Mouse (Mus musculus) Patski (cell line): ENCODE data around the gene Ttll10. TPM values are rescaled to one million over a fixed set of nuclear protein-coding genes. Genes with fewer than 3 reads are reported as not detected.

Experiments used
- ATAC-seq: fragments of 100-300 bp; one replicate; pipeline ENCODE4 v1.8.0; 2021
- CTCF ChIA-PET: fragments of 350-600 bp; sonication (Branson Sonifier 250); formaldehyde crosslinking; loops from one replicate; lab custom pipeline; 2022; ENCODE audit warnings: inconsistent platforms; lab: Charles Lee
- POLR2A ChIA-PET: fragments of 350-600 bp; sonication (Branson Sonifier 250); formaldehyde crosslinking; loops from one replicate; lab custom pipeline; 2022; ENCODE audit warnings: antibody characterized with exemption, inconsistent platforms; lab: Charles Lee
- DNase-seq: peaks from one replicate; pipeline ENCODE4 v3.0.0-alpha.2; 2011; ENCODE audit warnings: low read depth, low spot score
- H3K27me3 ChIP-seq: fragments of 371-371 bp; one replicate; pipeline ENCODE4 v1.5.1; 2021
- CTCF ChIP-seq: fragments of 100-300 bp; IDR thresholded peaks from one replicate; pipeline ENCODE4 v1.5.1; 2021
- in situ Hi-C: fragments of 300-500 bp; cut with MboI; formaldehyde crosslinking; loops from 3 replicates; pipeline ENCODE4 v1.11.1; 2018; ENCODE audit warnings: low pct_unique_long_range_greater_than_20kb, mixed read lengths
- polyA plus RNA-seq: library from polyadenylated mRNA; unstranded; gene quantifications from one replicate; pipeline ENCODE4 v1.2.3, GENCODE M21; 2021

Ttll10 gene
- polyA plus RNA-seq, 1 experiment from 2014 or later: 3.7 TPM

GRCm38 (mm10) chr4:155993606-155994005, 65.6 kb downstream of the Ttll10 start:
- ChIA-PET CTCF (interaction anchor here (0.9 kb wide), 1 partner anchor 17 kb away, joined by 3 read pairs; no protein-coding TSS in a partner anchor), POLR2A (interaction anchor here (0.8 to 1.4 kb wide), 2 partner anchors 114 to 115 kb away, joined by 3 to 4 read pairs; no protein-coding TSS in a partner anchor)
- ATAC-seq: no peak
- in situ Hi-C loops: no loop called here
- no peak for DNase-seq
- no peak for TF ChIP-seq CTCF
- no peaks in the 10 kb centered on the region for H3K27me3 ChIP-seq

- POLR2A ChIA-PET: interaction anchor here (0.8 to 1.4 kb wide), 2 partner anchors 114 to 116 kb away, joined by 3 to 4 read pairs; no protein-coding TSS in a partner anchor
- ATAC-seq (peak; percentile 66), DNase-seq (peak; percentile 94)
- no peaks in the 10 kb centered on the region for H3K27me3 ChIP-seq
- CTCF ChIA-PET: interaction anchor here (0.9 kb wide), 1 partner anchor 18 kb away, joined by 3 read pairs; no protein-coding TSS in a partner anchor
- no peak for TF ChIP-seq CTCF
- in situ Hi-C loops: no loop called here
Observed at GRCm38 (mm10) chr4:155992906-155993547, 66.2 kb downstream of the Ttll10 start.

- TF ChIP-seq CTCF: no peak
- H3K27me3 ChIP-seq: no peaks in the 10 kb centered on the region
- CTCF ChIA-PET: no interaction called here
- in situ Hi-C loops: no loop called here
- DNase-seq: peak; percentile 49
- POLR2A ChIA-PET: interaction anchor here (1.4 kb wide), 1 partner anchor 117 kb away, joined by 4 read pairs; no protein-coding TSS in a partner anchor
- peak; percentile 72 for ATAC-seq
Observed at GRCm38 (mm10) chr4:155992241-155992905, 66.8 kb downstream of the Ttll10 start, which contains the start of the genes B3galt6 and Sdf4. TSS of gene B3galt6 (minus strand) at chr4:155992649. TSS of gene Sdf4 (plus strand) at chr4:155992872.

- no peaks in the 10 kb centered on the region for H3K27me3 ChIP-seq
- DNase-seq: no peak
- in situ Hi-C loops: no loop called here
- POLR2A ChIA-PET: no interaction called here
- TF ChIP-seq CTCF: no peak
- no peak for ATAC-seq
- CTCF ChIA-PET: no interaction called here
Observed at GRCm38 (mm10) chr4:155991908-155992230, 67.3 kb downstream of the Ttll10 start.

DNA sequence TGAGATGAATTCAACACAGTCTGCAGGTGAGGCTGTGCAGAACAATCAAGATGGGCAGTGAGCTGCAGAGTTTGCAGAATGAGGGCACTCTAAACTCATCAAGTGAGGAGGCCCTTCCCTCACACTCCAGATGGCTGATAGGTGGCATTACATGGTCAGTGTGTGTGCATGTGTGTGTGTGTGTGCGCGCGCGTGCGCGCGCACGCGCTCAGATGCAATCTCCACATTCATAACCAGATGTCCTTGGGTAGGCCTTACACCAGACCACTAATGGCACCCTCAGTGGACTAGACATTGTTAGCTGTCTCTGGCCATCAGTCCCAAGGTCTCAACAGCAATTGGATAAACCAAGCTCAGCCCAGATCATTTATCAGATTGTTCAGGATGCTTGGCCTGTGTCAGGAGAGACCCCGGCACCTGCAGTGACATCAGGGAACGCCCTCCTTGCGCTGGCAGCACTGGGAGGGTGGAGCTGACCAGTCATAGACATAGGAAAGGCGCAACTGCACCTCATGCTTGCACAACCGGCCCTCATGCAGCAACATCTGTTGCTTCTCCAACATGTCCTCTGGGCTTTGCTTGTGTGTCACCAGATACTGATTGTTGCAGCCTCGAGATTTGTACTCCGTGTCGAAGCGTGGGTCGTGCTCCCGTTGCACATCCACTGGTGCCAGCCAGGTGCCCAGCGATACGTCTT, 67.9 kb downstream of the Ttll10 start:
- ATAC-seq: no peak
- CTCF ChIA-PET: no interaction called here
- DNase-seq: no peak
- no peak for TF ChIP-seq CTCF
- no peaks in the 10 kb centered on the region for H3K27me3 ChIP-seq
- POLR2A ChIA-PET: no interaction called here
- in situ Hi-C loops: no loop called here

Other genes starting within 250 kb of the Ttll10 start
- 55.5 TPM for gene Ccnl2, start 246.9 kb downstream of the Ttll10 start, polyA plus RNA-seq
- gene Aurkaip1, start 228.1 kb downstream of the Ttll10 start, polyA plus RNA-seq: 127 TPM
- 15.4 TPM for gene Mxra8, start 219.7 kb downstream of the Ttll10 start, polyA plus RNA-seq
- 83.6 TPM for gene Dvl1, start 212.0 kb downstream of the Ttll10 start, polyA plus RNA-seq
- 1.2 TPM for gene Tas1r3, start 196.1 kb downstream of the Ttll10 start, polyA plus RNA-seq
- 15.4 TPM for gene Cptp, start 190.0 kb downstream of the Ttll10 start, polyA plus RNA-seq
- 37.6 TPM for gene Ints11, start 189.9 kb downstream of the Ttll10 start, polyA plus RNA-seq
- 22.4 TPM for gene Pusl1, start 167.6 kb downstream of the Ttll10 start, polyA plus RNA-seq
- gene Acap3, start 167.6 kb downstream of the Ttll10 start, polyA plus RNA-seq: 16.7 TPM
- 60.1 TPM for gene Ube2j2, start 115.6 kb downstream of the Ttll10 start, polyA plus RNA-seq
- 0.59 TPM for gene C1qtnf12, start 97.1 kb downstream of the Ttll10 start, polyA plus RNA-seq
- gene B3galt6, start 66.8 kb downstream of the Ttll10 start, polyA plus RNA-seq: 6.2 TPM
- gene Sdf4, start 66.5 kb downstream of the Ttll10 start, polyA plus RNA-seq: 167 TPM
- gene Tnfrsf4, start 45.6 kb downstream of the Ttll10 start, polyA plus RNA-seq: 0.36 TPM
- gene Tnfrsf18, start 33.2 kb downstream of the Ttll10 start, polyA plus RNA-seq: 1.0 TPM
- 9.3 TPM for gene 9430015G10Rik, start 50.6 kb upstream of the Ttll10 start, polyA plus RNA-seq
- gene Rnf223, start 71.1 kb upstream of the Ttll10 start, polyA plus RNA-seq: 0.15 TPM
- gene Agrn, start 138.1 kb upstream of the Ttll10 start, polyA plus RNA-seq: 166 TPM
- 1.8 TPM for gene Isg15, start 141.4 kb upstream of the Ttll10 start, polyA plus RNA-seq
- gene AW011738, start 143.9 kb upstream of the Ttll10 start, polyA plus RNA-seq: 0.60 TPM
- gene Perm1, start 156.5 kb upstream of the Ttll10 start, polyA plus RNA-seq: 0.33 TPM
- 14.5 TPM for gene Plekhn1, start 175.4 kb upstream of the Ttll10 start, polyA plus RNA-seq
- 37.0 TPM for gene Noc2l, start 176.6 kb upstream of the Ttll10 start, polyA plus RNA-seq
- gene Samd11, start 196.2 kb upstream of the Ttll10 start, polyA plus RNA-seq: 1.3 TPM